Mouse (Mus musculus) layer of hippocampus, adult 2 months (tissue): ENCODE measurements around the gene Tgfb3. TPM values are rescaled to one million over a fixed set of nuclear protein-coding genes. Genes with fewer than 3 reads are reported as not detected.

ENCODE experiments used
- DNase-seq, 2 experiments: peaks; one replicate each; pipeline ENCODE4 v3.0.0; 2022; ENCODE audit warnings: low spot score in 2 of 2
- H3K27ac ChIP-seq: fragments of 200-600 bp; 2 replicates; pipeline ENCODE4 v1.8.1; 2022
- H3K4me3 ChIP-seq: fragments of 200-600 bp; 2 replicates; pipeline ENCODE4 v1.8.1; 2022; ENCODE audit warnings: mild to moderate bottlenecking
- CTCF ChIP-seq: fragments of 200-600 bp; conservative IDR thresholded peaks from 2 replicates; pipeline ENCODE4 v1.8.1; 2022; ENCODE audit warnings: antibody characterized with exemption, mild to moderate bottlenecking, moderate library complexity
- total RNA-seq, 2 experiments: library from RNA; stranded (reverse); gene quantifications; 2 replicates each; pipeline ENCODE4 v1.2.3; 2021

Gene Tgfb3
- total RNA-seq, 2 experiments from 2014 or later: 15.8 to 16.5 TPM

GRCm38 (mm10) chr12:86039078-86039477 lies 39.8 kb downstream of the Tgfb3 start:
- no peak for TF ChIP-seq CTCF
- no peak overlapping the region for H3K4me3 ChIP-seq
- DNase-seq: no peak
- H3K27ac ChIP-seq: no peak overlapping the region

GRCm38 (mm10) chr12:86037235-86037921 lies 41.5 kb downstream of the Tgfb3 start:
- no peak overlapping the region for H3K27ac ChIP-seq

GRCm38 (mm10) chr12:86036368-86037166 lies 42.3 kb downstream of the Tgfb3 start:
- Histone ChIP-seq H3K27ac (no peak overlapping the region), H3K4me3 (no peak overlapping the region)
- TF ChIP-seq CTCF: no peak
- no peak for DNase-seq

More at GRCm38 (mm10) chr12:86037235-86037921, 41.5 kb downstream of the Tgfb3 start:
- no peak for TF ChIP-seq CTCF
- DNase-seq: no peak
- no peak overlapping the region for H3K4me3 ChIP-seq

GRCm38 (mm10) chr12:86035586-86035985 lies 43.3 kb downstream of the Tgfb3 start:
- TF ChIP-seq CTCF: no peak
- H3K27ac ChIP-seq: no peak overlapping the region
- no peak for DNase-seq
- H3K4me3 ChIP-seq: no peak overlapping the region

- no peak for TF ChIP-seq CTCF
- no peak for DNase-seq
- H3K27ac ChIP-seq: no peak overlapping the region
- no peak overlapping the region for H3K4me3 ChIP-seq
Measured at GRCm38 (mm10) chr12:86030932-86031331, 47.9 kb downstream of the Tgfb3 start.

- Histone ChIP-seq H3K4me3 (no peak overlapping the region), H3K27ac (no peak overlapping the region)
- no peak for DNase-seq
- TF ChIP-seq CTCF: no peak
Measured at GRCm38 (mm10) chr12:86027747-86028146, 51.1 kb downstream of the Tgfb3 start.

GRCm38 (mm10) chr12:86027000-86027399 lies 51.8 kb downstream of the Tgfb3 start:
- no peak overlapping the region for H3K4me3 ChIP-seq

GRCm38 (mm10) chr12:86025480-86025879 lies 53.4 kb downstream of the Tgfb3 start:
- no peak for TF ChIP-seq CTCF
- no peak overlapping the region for H3K4me3 ChIP-seq
- no peak for DNase-seq
- H3K27ac ChIP-seq: no peak overlapping the region

More at GRCm38 (mm10) chr12:86027000-86027399, 51.8 kb downstream of the Tgfb3 start:
- no peak overlapping the region for H3K27ac ChIP-seq
- no peak for TF ChIP-seq CTCF
- DNase-seq: no peak

GRCm38 (mm10) chr12:86024426-86024825 lies 54.4 kb downstream of the Tgfb3 start:
- peak; percentile 88 for TF ChIP-seq CTCF
- peak in 1 of 2 experiments; percentile 59 for DNase-seq
- Histone ChIP-seq H3K27ac (no peak overlapping the region), H3K4me3 (no peak overlapping the region)

- no peak for DNase-seq
- H3K27ac ChIP-seq: no peak overlapping the region
- TF ChIP-seq CTCF: no peak
- no peak overlapping the region for H3K4me3 ChIP-seq
Measured at GRCm38 (mm10) chr12:86023081-86023871, 55.6 kb downstream of the Tgfb3 start.

GRCm38 (mm10) chr12:86022282-86022984 lies 56.4 kb downstream of the Tgfb3 start:
- no peak overlapping the region for H3K4me3 ChIP-seq
- no peak for TF ChIP-seq CTCF
- no peak for DNase-seq
- H3K27ac ChIP-seq: no peak overlapping the region

- no peak overlapping the region for H3K27ac ChIP-seq
- no peak overlapping the region for H3K4me3 ChIP-seq
- DNase-seq: no peak
- TF ChIP-seq CTCF: no peak
Measured at GRCm38 (mm10) chr12:86021583-86021982, 57.3 kb downstream of the Tgfb3 start.
